ENCODE assay signal across 8 mouse cellular contexts in the genomic region with DNA sequence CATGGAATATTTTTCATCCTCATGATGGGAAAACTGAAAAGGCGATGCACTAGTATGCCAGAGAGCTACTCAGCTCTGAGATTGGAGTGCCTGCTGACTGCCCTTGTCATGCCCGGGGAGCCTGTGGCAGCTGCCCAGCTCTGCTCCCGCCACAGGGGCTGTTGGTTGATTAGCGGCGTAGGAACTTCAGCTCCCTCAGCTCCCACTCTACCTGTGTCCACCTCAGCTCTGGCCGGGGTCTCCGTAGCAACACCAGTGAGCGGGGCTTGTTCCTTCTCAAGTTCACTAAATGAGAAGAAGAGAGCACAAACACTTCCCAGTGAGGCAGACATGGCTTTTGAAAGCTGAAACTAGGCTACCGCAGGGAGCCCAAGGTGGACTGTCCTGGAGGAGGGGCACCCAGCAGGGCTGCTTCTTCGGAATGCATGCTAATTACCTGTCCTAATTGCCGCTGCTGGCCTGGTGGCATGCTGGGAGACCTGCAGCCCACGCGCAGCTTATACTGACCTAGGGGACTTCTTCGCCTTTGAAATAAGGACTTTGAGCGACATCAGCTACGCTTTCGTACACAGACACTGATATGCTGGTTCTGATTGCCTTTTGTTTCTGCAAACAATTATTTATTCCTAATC.
DNase-seq lines count a peak whose midpoint lies in the region; ATAC-seq and TF ChIP-seq lines count a peak whose summit lies in the region.

No protein-coding gene starts in this region.

- H3K4me1 ChIP-seq in hindbrain, embryonic 12.5 days: peaks cover 7% of the 10 kb centered on the region
- H3K4me1 ChIP-seq in midbrain, embryonic 13.5 days (replicated peaks): peaks cover 19% of the 10 kb centered on the region

- H3K4me3 ChIP-seq in layer of hippocampus, adult 2 months: peak overlapping the region; percentile 7; the same call in 1 of the 2 replicates
- no peak overlapping the region for H3K4me3 ChIP-seq in hindbrain, embryonic 12.5 days
- no peak overlapping the region for H3K4me3 ChIP-seq in midbrain, embryonic 13.5 days (replicated peaks)

- 9% methylated on average over 17 of the region's 17 CpGs for WGBS in hindbrain, embryonic 12.5 days
- 12% methylated on average over 17 of the region's 17 CpGs for WGBS in midbrain, embryonic 13.5 days

- no peak overlapping the region for H3K9ac ChIP-seq in hindbrain, embryonic 12.5 days
- no peak overlapping the region; the same call in 1 of the 2 replicates for H3K9ac ChIP-seq in midbrain, embryonic 13.5 days (replicated peaks)

- TF ChIP-seq CTCF in layer of hippocampus, adult 2 months (conservative IDR thresholded peaks at IDR 0.05): no peak

- H3K27me3 ChIP-seq in hindbrain, embryonic 12.5 days: peaks cover 10% of the 10 kb centered on the region
- peaks cover 7% of the 10 kb centered on the region; the same call in 1 of the 2 replicates for H3K27me3 ChIP-seq in midbrain, embryonic 13.5 days

- H3K27ac ChIP-seq in layer of hippocampus, adult 2 months: no peak overlapping the region
- no peak overlapping the region for H3K27ac ChIP-seq in hindbrain, embryonic 12.5 days
- H3K27ac ChIP-seq in midbrain, embryonic 13.5 days: no peak overlapping the region

- H3K36me3 ChIP-seq in hindbrain, embryonic 12.5 days: no peaks in the 10 kb centered on the region
- H3K36me3 ChIP-seq in midbrain, embryonic 13.5 days: peaks cover 12% of the 10 kb centered on the region; the same call in 1 of the 2 replicates

- DNase-seq in layer of hippocampus, adult 2 months (ENCODE audit: low spot score in 2 of 2): no peak
- DNase-seq in layer of hippocampus, postnatal 25 days (ENCODE audit: extremely low spot score in 1 of 2, low spot score in 1 of 2): no peak
- peak; percentile 23 for DNase-seq in embryo, embryonic 11 days
- DNase-seq in layer of hippocampus, adult 9-11 months: no peak
- no peak for DNase-seq in yolk sac, embryonic 10.5 days (ENCODE audit: low spot score)
- no peak for DNase-seq in left cerebral cortex, postnatal 14 days (ENCODE audit: low spot score in 2 of 2)

- no peak for ATAC-seq in hindbrain, embryonic 12.5 days (ENCODE audit: low FRiP score)
- peak; percentile 60 for ATAC-seq in midbrain, embryonic 13.5 days

- no peaks in the 10 kb centered on the region for H3K9me3 ChIP-seq in hindbrain, embryonic 12.5 days (replicated peaks)
- no peaks in the 10 kb centered on the region for H3K9me3 ChIP-seq in midbrain, embryonic 13.5 days

- peak overlapping the region; percentile 38 for H3K4me2 ChIP-seq in hindbrain, embryonic 12.5 days (replicated peaks)
- H3K4me2 ChIP-seq in midbrain, embryonic 13.5 days (replicated peaks): peak overlapping the region; percentile 39

- intact Hi-C loops in left cerebral cortex, postnatal 14 days (cut with DNase I): no loop called here
